Mouse (Mus musculus): ENCODE data around the gene Sdccag8.

DNA sequence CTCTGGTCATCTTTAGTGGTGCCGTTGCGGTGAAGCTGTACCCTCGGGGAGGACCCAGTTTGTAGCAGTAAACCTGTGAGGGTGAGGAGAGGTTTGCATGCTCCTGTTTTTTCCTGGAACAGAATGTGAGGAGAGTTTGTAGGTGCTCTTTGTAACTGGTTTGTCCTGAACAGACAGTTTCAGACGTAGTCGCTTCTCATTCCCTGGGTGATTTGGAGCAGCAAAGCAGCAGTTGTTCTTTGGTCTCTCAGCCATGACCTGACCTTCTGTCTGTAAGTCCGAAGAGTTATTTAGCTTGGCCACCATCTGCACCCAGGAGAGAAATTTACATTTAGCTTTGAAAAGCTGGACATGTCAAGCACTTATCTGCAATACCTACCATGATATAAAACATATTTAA, 65.2 kb downstream of the Sdccag8 start:
- TF ChIP-seq CTCF (IDR thresholded peaks at IDR 0.05; ENCODE audit: extremely low read depth, insufficient read depth, insufficient read length, insufficient replicate concordance) (no peak), POLR2A (IDR thresholded peaks at IDR 0.05; ENCODE audit: low read depth, low read length) (no peak)
